Mouse (Mus musculus) cerebellum, adult 2 months (tissue): Measurements from ENCODE around the gene Smchd1. TPM values are rescaled to one million over a fixed set of nuclear protein-coding genes. Genes with fewer than 3 reads are reported as not detected.
"Not testable (repeated sequence)": the region's sequence is repeated elsewhere in the genome, so short reads cannot be mapped to it uniquely, and the experiment has no call there.

ENCODE experiments used
- DNase-seq, 2 experiments: peaks; one replicate each; pipeline ENCODE4 v3.0.0; 2021
- H3K27ac ChIP-seq: fragments of 200-500 bp; 2 replicates; pipeline ENCODE4 v1.5.1; 2012; ENCODE audit warnings: low read length, control low read depth, inconsistent platforms; ENCODE audit not compliant: insufficient read depth
- H3K27me3 ChIP-seq: fragments of 200-500 bp; 2 replicates; pipeline ENCODE4 v1.6.1; 2012; ENCODE audit warnings: inconsistent platforms, mild to moderate bottlenecking, low read length, moderate library complexity; ENCODE audit not compliant: control insufficient read depth, insufficient read depth
- H3K4me1 ChIP-seq: fragments of 200-500 bp; 2 replicates; pipeline ENCODE4 v1.6.1; 2011; ENCODE audit warnings: low read length; ENCODE audit not compliant: control insufficient read depth, insufficient read depth
- H3K4me3 ChIP-seq: fragments of 200-500 bp; replicated peaks from 2 replicates; pipeline ENCODE3; 2011; ENCODE audit warnings: mild to moderate bottlenecking, low read depth, low read length, control low read depth; ENCODE audit not compliant: insufficient read depth
- CTCF ChIP-seq: fragments of 200-500 bp; IDR thresholded peaks from 2 replicates; pipeline ENCODE4 v1.5.1; 2011; ENCODE audit warnings: low read depth, mild to moderate bottlenecking, control low read depth, low read length, moderate library complexity, borderline replicate concordance; ENCODE audit not compliant: insufficient read depth
- POLR2A ChIP-seq: fragments of 200-500 bp; IDR thresholded peaks from 2 replicates; pipeline ENCODE4 v1.6.1; 2011; ENCODE audit warnings: low read length, control low read depth, borderline replicate concordance; ENCODE audit not compliant: insufficient read depth
- WGBS: fragments of 180-500 bp; shearing (Covaris S2); methylation state at CpG from one replicate; pipeline ENCODE4 v1.1.7; 2018; 5-methylcytosine and 5-hydroxymethylcytosine counted together
- polyA plus RNA-seq: library from polyadenylated mRNA; depleted of rRNA; stranded (reverse); fragments of >200 nt; gene quantifications from 2 replicates; pipeline ENCODE4 v1.2.3, GENCODE M21; 2012

Gene Smchd1
- polyA plus RNA-seq, 1 experiment, result 24.6 TPM

DNA sequence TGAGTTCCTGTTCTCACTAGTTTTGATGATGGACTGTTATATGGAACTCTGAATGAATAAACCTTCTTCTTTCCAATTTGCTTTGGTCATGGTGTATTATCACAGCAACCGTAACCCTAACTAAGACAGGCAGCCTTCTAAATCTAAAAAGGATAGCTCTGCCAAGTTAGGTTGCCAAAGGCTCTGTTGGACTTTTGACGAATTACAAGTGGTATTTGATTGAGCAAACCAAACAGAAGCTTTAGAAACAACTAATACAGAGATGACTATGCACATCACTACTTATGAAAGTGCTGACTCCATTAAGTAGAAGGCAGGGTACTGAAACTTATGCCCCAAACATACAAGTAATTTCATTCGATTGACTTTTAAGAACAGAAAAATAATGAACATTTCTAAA, 127.0 kb downstream of the Smchd1 start:
- 60% methylated on average over 3 of the region's 3 CpGs for WGBS

DNA sequence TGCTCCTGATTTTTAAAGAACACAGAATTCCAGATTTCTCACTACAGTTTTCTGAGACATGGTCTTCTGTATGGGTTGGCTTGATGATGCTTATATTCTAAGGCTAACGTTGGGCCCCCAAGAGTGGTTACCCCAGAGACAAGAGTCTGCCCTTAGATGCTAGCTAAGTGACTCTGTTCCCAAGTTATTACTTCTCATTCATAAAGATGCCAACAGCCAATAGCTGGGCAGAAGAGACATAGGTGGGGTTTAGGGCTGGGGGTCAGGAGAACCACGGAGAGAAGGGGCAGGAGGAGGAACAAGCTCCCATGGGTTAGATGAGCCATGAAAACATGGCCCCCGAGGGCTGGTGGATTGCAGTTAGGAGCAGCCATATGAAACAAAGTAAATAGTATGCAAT, 133.1 kb downstream of the Smchd1 start:
- Histone ChIP-seq H3K27ac (no peak overlapping the region), H3K4me1 (no peaks in the 10 kb centered on the region), H3K27me3 (no peaks in the 10 kb centered on the region), H3K4me3 (no peak overlapping the region)
- DNase-seq, result no peak
- WGBS, result 84% methylated on average over 3 of the region's 3 CpGs
- TF ChIP-seq CTCF (no peak), POLR2A (no peak)

More for the DNA sequence above, 127.0 kb downstream of the Smchd1 start:
- DNase-seq, result no peak
- Histone ChIP-seq H3K27ac (no peak overlapping the region), H3K4me1 (no peaks in the 10 kb centered on the region), H3K27me3 (no peaks in the 10 kb centered on the region), H3K4me3 (no peak overlapping the region)
- TF ChIP-seq POLR2A (no peak), CTCF (no peak)

DNA sequence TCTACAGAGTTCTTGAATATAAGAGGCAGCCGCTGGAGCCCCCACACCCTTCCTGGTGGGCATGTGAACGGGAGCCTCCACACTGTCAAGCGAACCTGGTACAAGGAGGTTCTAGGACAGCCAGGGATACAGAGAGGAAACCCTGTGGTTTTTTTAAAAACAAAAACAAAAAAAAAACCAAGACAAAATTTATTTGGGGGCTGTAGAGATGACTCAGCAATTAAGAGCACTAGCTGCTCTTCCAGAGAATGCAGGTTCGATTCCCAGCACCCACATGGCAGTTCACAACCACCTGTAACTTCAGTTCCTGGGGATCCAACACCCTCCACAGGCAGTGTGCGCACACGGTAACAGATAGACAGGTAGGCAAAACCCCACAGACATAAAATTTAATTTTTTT, 136.5 kb downstream of the Smchd1 start:
- Histone ChIP-seq H3K4me1 (no peaks in the 10 kb centered on the region), H3K4me3 (no peak overlapping the region), H3K27me3 (no peaks in the 10 kb centered on the region), H3K27ac (no peak overlapping the region)
- no peak for TF ChIP-seq POLR2A
- TF ChIP-seq CTCF, result no peak
- WGBS, result 94% methylated on average over 6 of the region's 6 CpGs
- DNase-seq, result no peak

DNA sequence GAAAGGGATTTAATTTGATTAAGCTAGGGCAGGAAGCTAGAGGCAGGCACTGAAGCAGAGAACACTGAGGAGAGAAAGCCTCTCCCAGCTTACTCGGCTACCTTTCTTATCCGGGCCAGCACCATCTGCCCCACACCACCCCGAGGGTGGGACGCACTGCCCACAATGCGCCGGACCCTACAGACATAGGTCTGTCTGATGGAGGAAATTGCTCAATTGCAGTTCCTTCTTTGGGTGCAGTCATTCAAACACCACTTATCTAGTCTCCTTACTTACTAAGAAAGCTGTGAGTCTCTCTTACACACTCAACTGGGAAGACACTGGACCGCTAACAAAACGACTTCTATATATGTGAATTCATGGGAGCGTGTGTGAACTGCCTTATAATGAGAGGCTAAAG, 137.6 kb downstream of the Smchd1 start:
- Histone ChIP-seq H3K27ac (no peak overlapping the region), H3K4me3 (no peak overlapping the region), H3K4me1 (no peaks in the 10 kb centered on the region), H3K27me3 (no peaks in the 10 kb centered on the region)
- no peak for TF ChIP-seq CTCF
- no peak for TF ChIP-seq POLR2A
- DNase-seq, result no peak
- WGBS, result 86% methylated on average over 9 of the region's 9 CpGs

DNA sequence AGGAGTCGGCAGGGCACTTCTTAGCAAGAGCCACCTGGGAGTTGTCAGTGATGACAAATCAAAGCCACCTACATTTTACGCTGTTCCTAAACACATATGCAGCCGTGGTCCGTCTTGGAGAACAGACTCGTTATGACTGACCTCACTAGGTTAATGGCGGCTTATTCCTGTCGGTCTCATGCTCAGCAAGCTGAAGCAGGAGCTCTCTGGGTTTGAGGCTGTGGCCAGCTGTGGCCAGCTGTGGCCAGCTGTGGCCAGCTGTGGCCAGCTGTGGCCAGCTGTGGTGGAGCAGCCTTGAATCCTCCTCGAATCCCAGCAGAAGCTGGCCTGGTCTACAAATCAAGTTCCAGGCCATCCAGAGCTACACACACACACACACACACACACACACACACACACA, 138.7 kb downstream of the Smchd1 start:
- Histone ChIP-seq H3K4me1 (no peaks in the 10 kb centered on the region), H3K4me3 (no peak overlapping the region), H3K27me3 (no peaks in the 10 kb centered on the region), H3K27ac (no peak overlapping the region)
- WGBS, result 81% methylated on average over 8 of the region's 8 CpGs
- DNase-seq, result no peak
- TF ChIP-seq CTCF (no peak), POLR2A (no peak)

- no peak for TF ChIP-seq CTCF
- TF ChIP-seq POLR2A, result no peak
- H3K27ac ChIP-seq, result no peak overlapping the region
- DNase-seq, result no peak
- no peak overlapping the region for H3K4me3 ChIP-seq
- H3K4me1 ChIP-seq, result no peaks in the 10 kb centered on the region
- H3K27me3 ChIP-seq, result no peaks in the 10 kb centered on the region
- WGBS, result 77% methylated on average over 15 of the region's 15 CpGs
Observed at GRCm38 (mm10) chr17:71332298-71332697, 142.8 kb downstream of the Smchd1 start.

GRCm38 (mm10) chr17:71320731-71321130, 154.4 kb downstream of the Smchd1 start:
- H3K27me3 ChIP-seq, H3K27ac ChIP-seq, DNase-seq, H3K4me1 ChIP-seq, H3K4me3 ChIP-seq: not testable (repeated sequence)
- WGBS, result 76% methylated on average over 8 of the region's 8 CpGs

DNA sequence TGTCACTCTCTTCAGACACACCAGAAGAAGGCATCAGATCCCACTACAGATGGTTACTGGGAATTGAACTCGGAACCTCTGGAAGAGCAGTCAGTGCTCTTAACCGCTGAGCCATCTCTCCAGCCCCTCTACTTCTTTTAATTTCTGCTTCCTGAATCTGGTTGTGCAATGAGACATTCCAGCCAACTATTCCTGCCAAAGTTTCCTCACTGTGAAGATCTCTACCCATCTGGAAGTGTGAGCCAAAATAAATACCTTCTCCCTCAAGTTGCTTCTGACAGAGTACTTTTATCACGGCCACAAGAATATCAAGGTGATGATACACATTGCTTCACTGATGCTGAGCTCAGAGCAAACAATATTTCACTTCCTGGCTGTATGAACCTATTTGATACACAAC, 155.8 kb downstream of the Smchd1 start:
- no peak overlapping the region for H3K4me3 ChIP-seq
- WGBS, result 94% methylated on average over 3 of the region's 3 CpGs
- TF ChIP-seq CTCF (no peak), POLR2A (no peak)
- no peak for DNase-seq
- no peaks in the 10 kb centered on the region for H3K4me1 ChIP-seq
- H3K27ac ChIP-seq, result no peak overlapping the region
- no peaks in the 10 kb centered on the region for H3K27me3 ChIP-seq

DNA sequence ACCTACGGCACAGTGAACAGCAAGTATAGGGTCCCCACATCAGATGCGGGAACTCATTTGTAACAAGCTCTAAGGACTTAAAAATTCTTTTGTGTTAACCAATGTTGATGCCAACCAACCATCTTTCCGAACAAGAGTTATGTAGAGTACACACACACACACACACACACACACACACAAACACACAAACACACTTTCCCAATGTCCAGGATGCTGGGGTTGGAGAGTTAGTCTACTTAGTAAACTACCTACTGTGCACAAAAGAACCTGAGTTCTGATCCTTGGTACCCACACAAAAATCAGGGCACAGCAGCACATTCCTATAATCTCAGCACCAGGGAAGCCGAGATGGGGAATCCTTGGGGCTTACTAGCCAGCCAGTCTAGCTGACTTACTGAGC, 157.6 kb downstream of the Smchd1 start:
- no peak for DNase-seq
- H3K4me1 ChIP-seq, result no peaks in the 10 kb centered on the region
- TF ChIP-seq POLR2A, result no peak
- no peak for TF ChIP-seq CTCF
- H3K27ac ChIP-seq, result no peak overlapping the region
- WGBS, result 91% methylated on average over 4 of the region's 4 CpGs
- no peaks in the 10 kb centered on the region for H3K27me3 ChIP-seq
- H3K4me3 ChIP-seq, result no peak overlapping the region
